Comparison of ENCODE assay signal across 26 mouse cellular contexts in the genomic region with DNA sequence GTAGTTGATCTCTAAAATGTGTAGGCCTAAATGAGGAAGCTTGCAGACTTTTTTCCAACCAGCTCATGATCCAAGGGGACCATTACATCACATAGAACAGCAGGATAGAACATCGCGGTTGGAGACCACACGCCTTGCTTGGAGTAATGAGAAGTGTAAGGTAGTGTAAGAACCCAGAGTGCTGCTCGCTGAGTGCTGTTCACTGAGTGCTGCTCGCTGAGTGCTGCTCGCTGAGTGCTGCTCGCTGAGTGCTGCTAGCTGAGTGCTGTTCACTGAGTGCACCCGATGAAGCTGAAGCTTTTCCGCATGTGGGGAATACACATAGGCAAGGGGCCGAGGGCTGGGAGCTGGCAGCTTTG. TPM values are rescaled to one million over a fixed set of nuclear protein-coding genes. Genes with fewer than 3 reads are reported as not detected.
DNase-seq lines count a peak whose midpoint lies in the region; ATAC-seq and TF ChIP-seq lines count a peak whose summit lies in the region.
"Had no signal": no experiment of that assay in that cellular context is flagged by ENCODE, and none has a peak within 500 bp of the region (broad histone marks: within the 10 kb centered on the region; RNA-seq: fewer than 3 reads in every experiment).

No protein-coding gene starts in this region.

- H3K4me1 ChIP-seq in hindbrain, embryonic 13.5 days (replicated peaks), result peaks cover 18% of the 10 kb centered on the region; the same call in 1 of the 2 replicates
- no peaks in the 10 kb centered on the region for H3K4me1 ChIP-seq in hindbrain, embryonic 12.5 days
- H3K4me1 ChIP-seq in midbrain, embryonic 12.5 days, result no peaks in the 10 kb centered on the region
- no peaks in the 10 kb centered on the region for H3K4me1 ChIP-seq in midbrain, embryonic 11.5 days (ENCODE audit: control insufficient read depth, insufficient read depth, low read length)
- H3K4me1 ChIP-seq in limb, embryonic 13.5 days, result no peaks in the 10 kb centered on the region
- no peaks in the 10 kb centered on the region for H3K4me1 ChIP-seq in midbrain, postnatal 0 days (ENCODE audit: insufficient read depth, low read length)
- H3K4me1 ChIP-seq: heart, embryonic 15.5 days; liver, embryonic 12.5 days; neural tube, embryonic 12.5 days had no signal

- no peak for ATAC-seq in hindbrain, embryonic 13.5 days (ENCODE audit: low FRiP score)
- no peak for ATAC-seq in hindbrain, embryonic 12.5 days (ENCODE audit: low FRiP score)
- ATAC-seq in midbrain, embryonic 12.5 days (ENCODE audit: low FRiP score, low read depth), result 0 out of 2 replicates have a peak, but pooled peaks have one; percentile 9
- no peak for ATAC-seq in midbrain, embryonic 11.5 days (ENCODE audit: low FRiP score)
- ATAC-seq in limb, embryonic 13.5 days (ENCODE audit: low FRiP score, low read depth), result no peak
- 0 out of 2 replicates have a peak, but pooled peaks have one; percentile 23 for ATAC-seq in midbrain, postnatal 0 days (ENCODE audit: low FRiP score)
- ATAC-seq in erythroid progenitor cell, adult 5-6 weeks (replicated peaks; ENCODE audit: low FRiP score, poor library complexity, severe bottlenecking), result no peak
- ATAC-seq: liver, embryonic 12.5 days; Patski had no signal

- H3K9me3 ChIP-seq in hindbrain, embryonic 13.5 days, result no peaks in the 10 kb centered on the region
- H3K9me3 ChIP-seq in hindbrain, embryonic 12.5 days (replicated peaks), result no peaks in the 10 kb centered on the region
- H3K9me3 ChIP-seq in midbrain, embryonic 12.5 days, result no peaks in the 10 kb centered on the region
- no peaks in the 10 kb centered on the region for H3K9me3 ChIP-seq in midbrain, embryonic 11.5 days (ENCODE audit: control insufficient read depth, low read length)
- H3K9me3 ChIP-seq in limb, embryonic 13.5 days, result no peaks in the 10 kb centered on the region
- no peaks in the 10 kb centered on the region for H3K9me3 ChIP-seq in midbrain, postnatal 0 days (ENCODE audit: low read length)
- H3K9me3 ChIP-seq: embryonic facial prominence, embryonic 13.5 days; G1E; heart, embryonic 15.5 days; liver, embryonic 12.5 days; neural tube, embryonic 12.5 days had no signal

- H3K4me3 ChIP-seq in hindbrain, embryonic 13.5 days, result no peak overlapping the region
- no peak overlapping the region for H3K4me3 ChIP-seq in hindbrain, embryonic 12.5 days
- H3K4me3 ChIP-seq in midbrain, embryonic 12.5 days, result no peak overlapping the region
- H3K4me3 ChIP-seq in midbrain, embryonic 11.5 days (ENCODE audit: low read depth, low read length), result no peak overlapping the region
- H3K4me3 ChIP-seq in limb, embryonic 13.5 days, result no peak overlapping the region
- no peak overlapping the region for H3K4me3 ChIP-seq in midbrain, postnatal 0 days (ENCODE audit: low read depth, low read length)
- H3K4me3 ChIP-seq: embryonic facial prominence, embryonic 13.5 days; erythroblast, embryonic 14.5 days; heart, embryonic 15.5 days; left cerebral cortex, adult 2 months; liver, embryonic 12.5 days; neural tube, embryonic 12.5 days had no signal

- H3K27me3 ChIP-seq in hindbrain, embryonic 13.5 days, result no peaks in the 10 kb centered on the region
- no peaks in the 10 kb centered on the region for H3K27me3 ChIP-seq in hindbrain, embryonic 12.5 days
- no peaks in the 10 kb centered on the region for H3K27me3 ChIP-seq in midbrain, embryonic 12.5 days
- H3K27me3 ChIP-seq in midbrain, embryonic 11.5 days (ENCODE audit: control insufficient read depth, insufficient read depth, low read length), result no peaks in the 10 kb centered on the region
- H3K27me3 ChIP-seq in limb, embryonic 13.5 days, result no peaks in the 10 kb centered on the region
- no peaks in the 10 kb centered on the region for H3K27me3 ChIP-seq in midbrain, postnatal 0 days (ENCODE audit: insufficient read depth, low read length)
- H3K27me3 ChIP-seq: CH12.LX; embryonic facial prominence, embryonic 13.5 days; heart, embryonic 15.5 days; liver, embryonic 12.5 days; neural tube, embryonic 12.5 days had no signal

- WGBS in hindbrain, embryonic 13.5 days, result 93% methylated on average over 10 of the region's 10 CpGs
- WGBS in hindbrain, embryonic 12.5 days, result 94% methylated on average over 10 of the region's 10 CpGs
- 94% methylated on average over 10 of the region's 10 CpGs for WGBS in midbrain, embryonic 12.5 days
- WGBS in midbrain, embryonic 11.5 days, result 95% methylated on average over 10 of the region's 10 CpGs
- 92% methylated on average over 10 of the region's 10 CpGs for WGBS in limb, embryonic 13.5 days
- 97% methylated on average over 10 of the region's 10 CpGs for WGBS in midbrain, postnatal 0 days

- no peak for TF ChIP-seq CTCF in midbrain, postnatal 0 days (IDR thresholded peaks at IDR 0.05)

- peak overlapping the region; percentile 52; the same call in 1 of the 2 replicates for H3K27ac ChIP-seq in hindbrain, embryonic 13.5 days
- no peak overlapping the region for H3K27ac ChIP-seq in hindbrain, embryonic 12.5 days
- H3K27ac ChIP-seq in midbrain, embryonic 12.5 days (replicated peaks), result no peak overlapping the region
- H3K27ac ChIP-seq in midbrain, embryonic 11.5 days (ENCODE audit: low read depth, low read length), result no peak overlapping the region
- peak overlapping the region; percentile 39; the same call in 1 of the 2 replicates for H3K27ac ChIP-seq in limb, embryonic 13.5 days
- H3K27ac ChIP-seq in midbrain, postnatal 0 days (ENCODE audit: low read depth, low read length), result no peak overlapping the region
- H3K27ac ChIP-seq: embryonic facial prominence, embryonic 13.5 days; heart, embryonic 15.5 days; left cerebral cortex, adult 2 months; liver, embryonic 12.5 days; neural tube, embryonic 12.5 days had no signal

- H3K4me2 ChIP-seq in hindbrain, embryonic 13.5 days, result no peak overlapping the region
- H3K4me2 ChIP-seq in hindbrain, embryonic 12.5 days (replicated peaks), result no peak overlapping the region
- H3K4me2 ChIP-seq in midbrain, embryonic 12.5 days (replicated peaks), result no peak overlapping the region
- H3K4me2 ChIP-seq in midbrain, embryonic 11.5 days, result no peak overlapping the region
- H3K4me2 ChIP-seq in limb, embryonic 13.5 days (replicated peaks), result no peak overlapping the region
- H3K4me2 ChIP-seq in midbrain, postnatal 0 days (ENCODE audit: low read depth, low read length, poor library complexity, severe bottlenecking), result no peak overlapping the region
- H3K4me2 ChIP-seq: embryonic facial prominence, embryonic 13.5 days; heart, embryonic 15.5 days; liver, embryonic 12.5 days; neural tube, embryonic 12.5 days had no signal

- no peak for DNase-seq in midbrain, embryonic 11.5 days (ENCODE audit: low spot score, missing footprints)
- DNase-seq in midbrain, postnatal 0 days (ENCODE audit: low spot score), result no peak
- DNase-seq: B cell, adult 2 months; cerebellum, adult 11 months; cerebellum, adult 9-11 months; heart, postnatal 36 days; kidney, adult 11 months; kidney, postnatal 4 days; lung, adult 18-20 months; lung, postnatal 14 days; right cerebral cortex, postnatal 4 days; thymus, postnatal 25 days had no signal

- H3K9ac ChIP-seq in hindbrain, embryonic 13.5 days, result no peak overlapping the region
- H3K9ac ChIP-seq in hindbrain, embryonic 12.5 days, result no peak overlapping the region
- H3K9ac ChIP-seq in midbrain, embryonic 12.5 days (replicated peaks), result no peak overlapping the region
- H3K9ac ChIP-seq in midbrain, embryonic 11.5 days (ENCODE audit: low read length), result no peak overlapping the region
- H3K9ac ChIP-seq in limb, embryonic 13.5 days, result no peak overlapping the region
- H3K9ac ChIP-seq in midbrain, postnatal 0 days (replicated peaks; ENCODE audit: low read length, poor library complexity, severe bottlenecking), result no peak overlapping the region
- H3K9ac ChIP-seq: embryonic facial prominence, embryonic 13.5 days; heart, embryonic 15.5 days; liver, embryonic 12.5 days; neural tube, embryonic 12.5 days had no signal

- no peaks in the 10 kb centered on the region for H3K36me3 ChIP-seq in hindbrain, embryonic 13.5 days
- no peaks in the 10 kb centered on the region for H3K36me3 ChIP-seq in hindbrain, embryonic 12.5 days
- no peaks in the 10 kb centered on the region for H3K36me3 ChIP-seq in midbrain, embryonic 12.5 days
- H3K36me3 ChIP-seq in midbrain, embryonic 11.5 days (ENCODE audit: control insufficient read depth, insufficient read depth, low read length), result no peaks in the 10 kb centered on the region
- H3K36me3 ChIP-seq in limb, embryonic 13.5 days, result peaks cover 53% of the 10 kb centered on the region
- no peaks in the 10 kb centered on the region for H3K36me3 ChIP-seq in midbrain, postnatal 0 days (ENCODE audit: insufficient read depth, low read length)
- H3K36me3 ChIP-seq: G1E; heart, embryonic 15.5 days; liver, embryonic 12.5 days; neural tube, embryonic 12.5 days had no signal

RNA-seq across cellular contexts. Expression of gene Pdgfra, which starts 48.3 kb away (rescaled TPM):
- polyA plus RNA-seq in hindbrain, embryonic 13.5 days (2015; fragmentation: Nextera tagmentation; extraction: Ambion mirVana), result 11.3 and 12.4 TPM in 2 replicates
- polyA plus RNA-seq in hindbrain, embryonic 12.5 days (2016; fragmentation: Nextera tagmentation; extraction: Ambion mirVana), result 50.1 and 60.1 TPM in 2 replicates
- polyA plus RNA-seq in midbrain, embryonic 12.5 days (2016; fragmentation: Nextera tagmentation; extraction: Ambion mirVana), result 15.7 and 23.2 TPM in 2 replicates
- 18.2 and 22.0 TPM in 2 replicates for polyA plus RNA-seq in midbrain, embryonic 11.5 days (2014; fragmentation: Nextera tagmentation; extraction: Ambion mirVana)
- 120 and 137 TPM in 2 replicates for polyA plus RNA-seq in limb, embryonic 13.5 days (2015; fragmentation: Nextera tagmentation; extraction: Ambion mirVana)
- 52.4 and 58.8 TPM in 2 replicates for total RNA-seq in midbrain, postnatal 0 days (2014; rRNA removed)
- 16.7 and 20.3 TPM in 2 replicates for polyA plus RNA-seq in midbrain, postnatal 0 days (2015; fragmentation: Nextera tagmentation; extraction: Ambion mirVana)
- total RNA-seq in erythroid progenitor cell, adult 5-6 weeks (2015; ENCODE audit: low replicate concordance), result 0.42 TPM in 1 of 2 replicates, not detected in the other
- total RNA-seq in erythroid progenitor cell, adult 5-6 weeks (2017; ENCODE audit: low replicate concordance), result 0.26 TPM in 1 of 2 replicates, not detected in the other
- polyA plus RNA-seq: erythroblast, embryonic 14.5 days; G1E had no signal

Comparison
In these comparisons a context has a peak if more than half of its experiments do, and no peak if none do; other contexts are left out.
1. ATAC-seq: peak in midbrain, embryonic 12.5 days (single experiment) and midbrain, postnatal 0 days (single experiment); none in hindbrain, embryonic 13.5 days (single experiment), hindbrain, embryonic 12.5 days (single experiment), midbrain, embryonic 11.5 days (single experiment), limb, embryonic 13.5 days (single experiment) and erythroid progenitor cell, adult 5-6 weeks (single experiment).
2. H3K27ac ChIP-seq: peak in hindbrain, embryonic 13.5 days (single experiment) and limb, embryonic 13.5 days (single experiment); none in hindbrain, embryonic 12.5 days (single experiment), midbrain, embryonic 12.5 days (single experiment), midbrain, embryonic 11.5 days (single experiment) and midbrain, postnatal 0 days (single experiment).